Mouse (Mus musculus) stomach, postnatal 0 days (tissue): ENCODE measurements at regions not wholly inside any gene's neighbourhood (a gene's known extent, or its start where the extent isn't known, plus 50 kb on each side); places are given as distances from the start of the nearest gene placed in this dataset.

ENCODE experiments used
- CTCF ChIP-seq: IDR thresholded peaks from 2 replicates; pipeline ENCODE4 v1.5.1; 2016; ENCODE audit warnings: antibody characterized with exemption, low read depth, mild to moderate bottlenecking, moderate library complexity
- EP300 ChIP-seq: optimal IDR thresholded peaks from 2 replicates; pipeline ENCODE3; 2016; ENCODE audit warnings: antibody characterized with exemption

GRCm38 (mm10) chr14:25377554-25377899, 81.5 kb upstream of the Zmiz1 start:
- TF ChIP-seq CTCF, result no peak
- TF ChIP-seq EP300, result no peak
